Mouse (Mus musculus): ENCODE results near the gene Ap4b1.

- no peak for TF ChIP-seq CTCF (IDR thresholded peaks at IDR 0.05; ENCODE audit: low read depth)
- no peak for TF ChIP-seq EP300 (IDR thresholded peaks at IDR 0.05; ENCODE audit: low read depth)
Measured at GRCm38 (mm10) chr3:103867424-103867971, 58.2 kb downstream of the Ap4b1 start.

Measured in liver, postnatal 0 days (tissue).